Mouse (Mus musculus) neural tube, embryonic 11.5 days (tissue): ENCODE data around the gene Maml3. TPM values are rescaled to one million over a fixed set of nuclear protein-coding genes. Genes with fewer than 3 reads are reported as not detected.
A peak's percentile ranks its signal among the peaks of the same experiment; 100 is the strongest.

Experiments
- ATAC-seq: fragments of 200-750 bp; cut with Nextera tagmentation; 2 replicates; pipeline ENCODE4 v1.8.0; 2017; ENCODE audit warnings: moderate number of reproducible peaks, mild to moderate bottlenecking, moderate TSS enrichment, moderate library complexity; ENCODE audit not compliant: insufficient read depth, low FRiP score, low TSS enrichment
- DNase-seq: peaks from one replicate; pipeline ENCODE4 v3.0.0-alpha.2; 2015; ENCODE audit warnings: low spot score
- H3K27ac ChIP-seq: fragments of 300-500 bp; sonication (generic); 2 replicates; pipeline ENCODE4 v1.5.1; 2014; ENCODE audit warnings: low read depth, mild to moderate bottlenecking, low read length
- H3K27me3 ChIP-seq: fragments of 300-500 bp; sonication (generic); 2 replicates; pipeline ENCODE4 v1.6.1; 2014; ENCODE audit warnings: mild to moderate bottlenecking, low read length, mixed read lengths; ENCODE audit not compliant: control insufficient read depth, insufficient read depth
- H3K36me3 ChIP-seq: fragments of 300-500 bp; sonication (generic); 2 replicates; pipeline ENCODE4 v1.6.1; 2014; ENCODE audit warnings: mild to moderate bottlenecking, low read length, moderate library complexity, mixed read lengths; ENCODE audit not compliant: control insufficient read depth, insufficient read depth
- H3K4me1 ChIP-seq: fragments of 300-500 bp; sonication (generic); 2 replicates; pipeline ENCODE4 v1.6.1; 2014; ENCODE audit warnings: low read length, mixed read lengths; ENCODE audit not compliant: control insufficient read depth, insufficient read depth
- H3K4me2 ChIP-seq: fragments of 300-500 bp; sonication (generic); 2 replicates; pipeline ENCODE4 v1.6.1; 2014; ENCODE audit warnings: low read depth, mild to moderate bottlenecking, moderate library complexity
- H3K4me3 ChIP-seq: fragments of 300-500 bp; sonication (generic); 2 replicates; pipeline ENCODE4 v1.5.1; 2014; ENCODE audit warnings: low read depth, low read length
- H3K9ac ChIP-seq: fragments of 300-500 bp; sonication (generic); 2 replicates; pipeline ENCODE4 v1.6.1; 2014; ENCODE audit warnings: mild to moderate bottlenecking, low read length
- H3K9me3 ChIP-seq: fragments of 300-500 bp; sonication (generic); 2 replicates; pipeline ENCODE4 v1.6.1; 2016; ENCODE audit warnings: low read length; ENCODE audit not compliant: control insufficient read depth
- WGBS: fragments of 180-500 bp; shearing (Covaris S2); extraction: QIAGEN DNeasy Blood & Tissue Kit; methylation state at CpG from one replicate; pipeline ENCODE4 v1.1.7; 2014; 5-methylcytosine and 5-hydroxymethylcytosine counted together
- polyA plus RNA-seq: library from polyadenylated mRNA; unstranded; fragments of >200 nt; fragmentation: Nextera tagmentation; extraction: Ambion mirVana; gene quantifications from 2 replicates; pipeline ENCODE4 v1.2.1, GENCODE M21; 2014

The Maml3 gene
- polyA plus RNA-seq, 1 experiment from 2014 or later: 8.1 TPM

- Histone ChIP-seq H3K27me3 (no peaks in the 10 kb centered on the region), H3K4me1 (no peaks in the 10 kb centered on the region), H3K4me3 (no peak overlapping the region), H3K9ac (no peak overlapping the region), H3K36me3 (no peaks in the 10 kb centered on the region), H3K9me3 (no peaks in the 10 kb centered on the region), H3K4me2 (no peak overlapping the region), H3K27ac (no peak overlapping the region)
- ATAC-seq: no peak
- 81% methylated on average over 2 of the region's 2 CpGs for WGBS
- no peak for DNase-seq
These were observed 453.7 kb downstream of the Maml3 start for GRCm38 (mm10) chr3:51651149-51651548.

GRCm38 (mm10) chr3:51649986-51650385, 454.9 kb downstream of the Maml3 start:
- Histone ChIP-seq H3K4me1 (no peaks in the 10 kb centered on the region), H3K9ac (no peak overlapping the region), H3K4me2 (no peak overlapping the region), H3K4me3 (no peak overlapping the region), H3K27ac (no peak overlapping the region), H3K36me3 (no peaks in the 10 kb centered on the region), H3K27me3 (no peaks in the 10 kb centered on the region), H3K9me3 (no peaks in the 10 kb centered on the region)
- WGBS: 81% methylated on average over 8 of the region's 8 CpGs
- DNase-seq (no peak), ATAC-seq (no peak)

GRCm38 (mm10) chr3:51649426-51649825, 455.4 kb downstream of the Maml3 start:
- DNase-seq (no peak), ATAC-seq (no peak)
- Histone ChIP-seq H3K4me3 (no peak overlapping the region), H3K4me1 (no peaks in the 10 kb centered on the region), H3K9me3 (no peaks in the 10 kb centered on the region), H3K36me3 (no peaks in the 10 kb centered on the region), H3K4me2 (no peak overlapping the region), H3K9ac (no peak overlapping the region), H3K27ac (no peak overlapping the region), H3K27me3 (no peaks in the 10 kb centered on the region)
- 84% methylated on average over 8 of the region's 8 CpGs for WGBS

- no peaks in the 10 kb centered on the region for H3K4me1 ChIP-seq
- no peak overlapping the region for H3K4me3 ChIP-seq
- peak; percentile 84 for DNase-seq
- no peaks in the 10 kb centered on the region for H3K36me3 ChIP-seq
- WGBS: 44% methylated on average over 15 of the region's 15 CpGs
- H3K27me3 ChIP-seq: no peaks in the 10 kb centered on the region
- H3K27ac ChIP-seq: no peak overlapping the region
- H3K4me2 ChIP-seq: no peak overlapping the region
- ATAC-seq: 0 out of 2 replicates have a peak, but pooled peaks have one; percentile 43
- H3K9ac ChIP-seq: no peak overlapping the region
- no peaks in the 10 kb centered on the region for H3K9me3 ChIP-seq
These were observed 456.7 kb downstream of the Maml3 start for GRCm38 (mm10) chr3:51648037-51648664.

GRCm38 (mm10) chr3:51647356-51647755, 457.5 kb downstream of the Maml3 start:
- no peaks in the 10 kb centered on the region for H3K4me1 ChIP-seq
- H3K4me2 ChIP-seq: no peak overlapping the region
- ATAC-seq: no peak
- no peak overlapping the region for H3K27ac ChIP-seq
- DNase-seq: no peak
- no peak overlapping the region for H3K4me3 ChIP-seq
- no peaks in the 10 kb centered on the region for H3K9me3 ChIP-seq
- 85% methylated on average over 4 of the region's 4 CpGs for WGBS
- H3K9ac ChIP-seq: no peak overlapping the region
- no peaks in the 10 kb centered on the region for H3K36me3 ChIP-seq
- no peaks in the 10 kb centered on the region for H3K27me3 ChIP-seq

- Histone ChIP-seq H3K27me3 (no peaks in the 10 kb centered on the region), H3K27ac (no peak overlapping the region)
These were observed 458.6 kb downstream of the Maml3 start for GRCm38 (mm10) chr3:51646301-51646700.

GRCm38 (mm10) chr3:51645484-51645883, 459.4 kb downstream of the Maml3 start:
- no peaks in the 10 kb centered on the region for H3K27me3 ChIP-seq
- H3K9me3 ChIP-seq: no peaks in the 10 kb centered on the region
- no peaks in the 10 kb centered on the region for H3K36me3 ChIP-seq
- no peak overlapping the region for H3K27ac ChIP-seq
- no peaks in the 10 kb centered on the region for H3K4me1 ChIP-seq
- H3K4me3 ChIP-seq: no peak overlapping the region
- no peak overlapping the region for H3K4me2 ChIP-seq
- ATAC-seq (no peak), DNase-seq (no peak)
- 88% methylated on average over 6 of the region's 6 CpGs for WGBS
- no peak overlapping the region for H3K9ac ChIP-seq

More at GRCm38 (mm10) chr3:51646301-51646700, 458.6 kb downstream of the Maml3 start:
- no peaks in the 10 kb centered on the region for H3K9me3 ChIP-seq
- no peaks in the 10 kb centered on the region for H3K36me3 ChIP-seq
- DNase-seq (no peak), ATAC-seq (no peak)
- WGBS: 79% methylated on average over 10 of the region's 10 CpGs
- H3K4me1 ChIP-seq: no peaks in the 10 kb centered on the region
- H3K9ac ChIP-seq: no peak overlapping the region
- H3K4me3 ChIP-seq: no peak overlapping the region
- H3K4me2 ChIP-seq: no peak overlapping the region

- Histone ChIP-seq H3K9me3 (no peaks in the 10 kb centered on the region), H3K36me3 (no peaks in the 10 kb centered on the region), H3K9ac (no peak overlapping the region), H3K27ac (no peak overlapping the region), H3K4me1 (no peaks in the 10 kb centered on the region), H3K4me2 (no peak overlapping the region), H3K4me3 (no peak overlapping the region), H3K27me3 (no peaks in the 10 kb centered on the region)
- DNase-seq (no peak), ATAC-seq (no peak)
- WGBS: 94% methylated on average over 6 of the region's 6 CpGs
These were observed 466.6 kb downstream of the Maml3 start for GRCm38 (mm10) chr3:51638260-51638659.

GRCm38 (mm10) chr3:51637326-51637725, 467.6 kb downstream of the Maml3 start:
- H3K27me3 ChIP-seq: no peaks in the 10 kb centered on the region
- H3K9ac ChIP-seq: no peak overlapping the region
- no peaks in the 10 kb centered on the region for H3K9me3 ChIP-seq
- H3K4me3 ChIP-seq: no peak overlapping the region
- H3K27ac ChIP-seq: no peak overlapping the region
- ATAC-seq: no peak
- H3K4me2 ChIP-seq: no peak overlapping the region
- H3K4me1 ChIP-seq: no peaks in the 10 kb centered on the region
- no peaks in the 10 kb centered on the region for H3K36me3 ChIP-seq
- no peak for DNase-seq
- 92% methylated on average over 6 of the region's 6 CpGs for WGBS
